Mouse (Mus musculus) liver, postnatal 0 days (tissue): ENCODE measurements around the gene Xpnpep3.

Source experiments
- CTCF ChIP-seq: sonication (generic); IDR thresholded peaks from 2 replicates; pipeline ENCODE4 v1.5.1; 2016; ENCODE audit warnings: antibody characterized with exemption, low read depth
- EP300 ChIP-seq: IDR thresholded peaks from 2 replicates; pipeline ENCODE4 v1.6.1; 2016; ENCODE audit warnings: antibody characterized with exemption, low read depth, mild to moderate bottlenecking

DNA sequence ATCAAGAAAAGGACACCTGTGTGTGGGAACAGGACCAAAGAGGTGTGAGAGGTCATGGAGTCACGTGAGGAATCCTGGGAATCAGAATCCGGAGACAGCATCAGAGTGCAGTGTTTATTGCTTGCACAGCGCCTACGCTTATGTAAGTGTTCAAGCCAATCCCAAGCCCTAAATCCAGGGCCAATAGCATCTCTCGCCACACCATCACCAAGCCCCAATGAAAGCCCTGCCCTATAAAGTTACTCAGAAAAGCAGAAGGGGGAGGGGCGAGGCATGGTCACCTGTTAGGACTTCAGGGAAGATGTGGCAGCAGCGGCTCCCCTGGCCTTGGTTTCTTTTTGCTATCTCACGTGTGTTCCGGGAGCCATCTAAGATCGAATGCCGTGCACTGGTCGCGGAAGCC is 81.0 kb downstream of the Xpnpep3 start:
- TF ChIP-seq CTCF (no peak), EP300 (no peak)
